Mouse (Mus musculus): ENCODE results near the gene Utp6.
"Not testable (repeated sequence)": the region's sequence is repeated elsewhere in the genome, so short reads cannot be mapped to it uniquely, and the experiment has no call there.

Gene Utp6

DNA sequence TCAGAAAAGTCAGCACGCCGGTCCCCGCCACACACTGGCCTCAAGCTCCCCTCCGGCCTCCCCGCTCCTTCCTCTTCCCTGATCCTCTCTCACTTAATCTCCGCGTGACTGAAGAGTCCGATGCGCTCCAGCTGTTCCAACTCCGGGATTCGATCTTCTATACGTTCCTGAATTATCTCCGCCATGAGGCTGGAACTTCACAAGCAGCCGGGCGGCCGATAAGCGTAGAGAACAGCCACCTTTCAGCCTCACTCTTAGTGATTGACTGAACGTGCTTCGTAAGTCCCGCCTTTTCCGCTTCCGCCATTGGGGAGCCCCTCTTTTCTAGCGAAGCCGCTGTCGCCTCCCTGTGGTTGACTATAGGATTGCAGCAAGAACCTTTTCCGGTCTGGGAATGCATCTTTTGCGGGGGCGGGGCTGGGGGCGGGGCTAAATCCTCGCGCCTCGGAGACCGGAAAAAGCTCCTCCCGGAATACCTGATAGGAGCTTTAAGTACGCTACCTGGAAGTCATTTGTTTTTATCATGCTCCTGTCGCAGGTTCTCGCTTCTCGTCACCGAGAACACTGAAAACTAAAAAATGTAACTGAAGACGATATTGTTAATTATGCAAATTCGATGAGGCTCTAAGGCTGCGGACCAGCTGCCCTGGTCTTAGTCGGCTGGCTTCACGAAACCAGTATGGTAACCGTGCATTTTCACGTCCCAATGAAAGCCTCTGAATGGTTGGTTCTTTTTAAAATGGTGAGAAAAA lies at the start of gene Utp6:
TSS of gene Utp6 (minus strand) at position 266 of the 752 bp plus-strand sequence.
- DNase-seq: peak; percentile 96

DNA sequence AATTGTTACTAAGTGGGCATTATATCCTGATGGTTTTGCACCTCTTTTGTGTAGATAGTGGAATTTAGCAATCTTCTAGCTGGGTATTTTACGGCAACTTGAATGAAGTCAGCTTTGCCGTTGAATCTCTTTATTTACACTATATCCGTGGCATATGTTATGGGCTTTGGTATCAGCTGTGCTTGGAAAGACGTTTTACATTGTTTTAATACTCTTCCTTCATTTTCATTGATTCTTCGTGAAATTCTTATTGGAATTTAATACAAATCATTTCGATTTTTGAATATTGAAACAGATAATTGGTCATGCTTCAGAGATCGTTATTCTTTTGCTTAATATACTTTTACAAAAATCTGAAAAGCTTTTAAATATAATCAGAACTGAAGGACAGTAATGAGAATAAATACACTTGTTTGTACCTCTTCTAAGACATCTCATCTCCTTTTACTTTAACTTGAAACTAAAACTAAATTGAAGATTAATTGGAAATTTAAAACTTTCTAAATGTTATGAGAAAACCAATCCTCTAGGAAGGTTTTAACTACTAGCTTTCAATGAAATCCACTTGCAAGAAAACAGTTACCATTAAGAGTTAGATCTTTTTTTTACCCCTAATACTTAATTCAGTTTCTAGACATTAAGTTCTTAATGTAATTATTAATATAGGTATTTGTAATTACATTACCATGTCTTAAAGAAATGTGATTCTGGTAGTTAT lies 32.2 kb upstream of the Utp6 start:
- no peak for DNase-seq

DNA sequence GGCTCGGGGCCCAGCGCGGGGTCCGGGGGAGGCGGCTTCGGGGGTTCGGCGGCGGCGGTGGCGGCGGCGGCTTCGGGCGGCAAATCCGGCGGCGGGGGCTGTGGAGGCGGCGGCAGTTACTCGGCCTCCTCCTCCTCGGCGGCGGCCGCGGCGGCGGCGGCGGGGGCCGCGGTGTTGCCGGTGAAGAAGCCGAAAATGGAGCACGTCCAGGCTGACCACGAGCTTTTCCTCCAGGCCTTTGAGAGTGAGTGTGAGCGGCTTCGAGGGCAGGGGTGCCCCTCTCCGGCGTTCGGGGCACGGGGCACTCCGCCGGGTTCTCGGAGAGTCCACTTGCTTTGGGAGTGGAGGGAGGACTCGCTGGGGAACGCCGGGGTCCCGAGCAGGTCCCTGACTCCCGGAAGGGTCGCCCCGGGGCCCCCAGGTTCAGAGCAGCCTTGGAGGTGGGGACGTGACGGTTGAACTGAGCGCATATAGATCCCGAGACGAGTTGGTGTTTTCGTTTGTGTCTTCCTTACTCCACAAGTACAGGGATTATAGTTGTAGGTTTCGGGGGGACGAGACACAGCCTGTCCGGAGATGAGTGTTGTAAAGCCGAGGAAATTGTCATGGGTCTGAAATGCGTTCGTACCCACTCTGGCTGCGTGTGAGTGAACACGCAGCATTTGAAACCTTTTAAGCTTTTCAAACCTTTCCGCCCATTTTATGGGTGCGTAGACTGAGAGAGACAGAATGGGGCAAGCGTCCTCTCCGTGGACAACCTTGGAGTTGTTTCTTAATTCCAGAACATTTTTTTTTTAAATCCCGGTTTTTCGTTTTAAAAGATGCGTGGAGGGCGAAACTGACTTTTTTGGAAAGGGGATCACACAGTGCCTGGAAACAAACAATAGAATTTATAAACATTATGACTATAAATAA lies 31.4 kb upstream of the Utp6 start:
- DNase-seq: no peak

DNA sequence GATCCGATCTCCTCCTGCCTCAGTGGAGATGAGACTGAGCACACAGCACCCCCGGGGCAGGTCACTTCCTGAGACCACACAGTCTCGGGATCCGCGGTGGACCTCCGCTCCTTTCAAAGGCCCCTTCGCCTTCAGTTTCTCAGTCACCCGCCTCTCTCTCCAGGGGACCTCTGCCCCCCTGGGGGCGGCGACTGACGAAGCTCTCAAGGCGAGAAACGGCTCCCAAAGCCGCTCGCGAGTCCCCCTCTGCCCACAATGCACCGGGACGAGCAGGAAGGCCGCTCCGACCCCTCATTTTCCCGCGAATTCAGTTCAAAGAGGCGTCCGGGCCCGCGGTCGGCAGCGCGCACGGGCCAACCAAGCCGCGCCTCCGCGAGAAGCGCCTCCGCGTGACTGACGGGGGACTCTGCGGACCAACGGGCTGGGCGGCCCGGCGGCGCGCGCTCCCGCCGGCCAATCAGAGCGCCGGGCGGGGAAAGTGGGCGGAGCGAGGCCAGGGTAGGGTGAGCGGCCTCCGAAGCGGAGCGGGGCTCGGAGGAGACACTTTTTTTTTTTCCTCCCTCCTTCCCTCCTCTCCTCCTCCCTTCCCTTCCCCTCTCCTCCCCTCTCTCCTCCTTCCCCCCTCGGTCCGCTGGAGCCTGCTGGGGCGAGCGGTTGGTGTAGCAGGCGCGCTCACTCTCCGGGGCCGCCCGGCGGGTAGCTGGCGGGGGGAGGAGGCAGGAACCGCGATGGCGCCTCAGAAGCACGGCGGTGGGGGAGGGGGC lies 30.6 kb upstream of the Utp6 start, which contains the start of gene Suz12:
TSS of gene Suz12 (plus strand) at position 515 of the 764 bp plus-strand sequence.
- peak; percentile 94 for DNase-seq

DNA sequence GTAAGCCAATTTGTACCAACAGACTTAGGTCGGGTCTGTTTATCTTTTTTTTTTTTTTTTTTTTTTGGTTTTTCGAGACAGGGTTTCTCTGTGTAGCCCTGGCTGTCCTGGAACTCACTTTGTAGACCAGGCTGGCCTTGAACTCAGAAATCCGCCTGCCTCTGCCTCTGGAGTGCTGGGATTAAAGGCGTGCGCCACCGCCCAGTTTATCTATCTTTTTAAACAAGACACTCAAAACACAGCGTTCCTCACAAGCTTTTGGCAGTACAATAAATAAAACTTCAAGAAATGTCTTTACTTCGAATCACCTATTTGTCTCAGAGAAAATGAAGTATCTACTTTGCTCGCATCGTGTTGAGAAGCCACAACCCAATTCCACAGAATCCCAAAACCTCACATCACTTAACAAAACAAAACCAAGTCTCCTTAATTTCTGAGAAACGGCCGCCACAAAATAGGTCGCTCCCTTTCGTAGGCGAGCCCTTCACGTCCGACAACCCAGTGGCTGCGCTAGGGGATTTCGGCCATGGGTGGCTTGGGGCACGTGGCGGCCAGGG lies 29.9 kb upstream of the Utp6 start:
- DNase-seq: no peak

DNA sequence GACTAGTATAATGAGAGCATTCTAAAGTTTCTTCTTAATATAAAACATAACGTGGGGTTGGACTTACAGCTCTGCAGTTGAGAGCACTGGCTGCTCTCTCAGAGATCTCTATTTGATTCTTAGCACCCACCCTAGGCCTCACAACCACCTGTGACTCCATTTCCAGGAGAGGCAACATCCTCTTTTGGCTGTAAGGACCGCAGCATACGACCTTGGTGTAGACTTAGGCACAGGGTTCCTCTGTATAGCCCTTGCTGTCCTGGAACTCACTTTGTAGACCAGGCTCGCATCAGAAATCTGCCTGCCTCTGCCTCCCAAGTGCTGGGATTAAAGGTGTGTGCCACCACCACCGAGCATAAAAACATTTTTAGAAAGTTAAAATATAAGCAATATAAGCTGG lies 29.4 kb upstream of the Utp6 start:
- no peak for DNase-seq

DNA sequence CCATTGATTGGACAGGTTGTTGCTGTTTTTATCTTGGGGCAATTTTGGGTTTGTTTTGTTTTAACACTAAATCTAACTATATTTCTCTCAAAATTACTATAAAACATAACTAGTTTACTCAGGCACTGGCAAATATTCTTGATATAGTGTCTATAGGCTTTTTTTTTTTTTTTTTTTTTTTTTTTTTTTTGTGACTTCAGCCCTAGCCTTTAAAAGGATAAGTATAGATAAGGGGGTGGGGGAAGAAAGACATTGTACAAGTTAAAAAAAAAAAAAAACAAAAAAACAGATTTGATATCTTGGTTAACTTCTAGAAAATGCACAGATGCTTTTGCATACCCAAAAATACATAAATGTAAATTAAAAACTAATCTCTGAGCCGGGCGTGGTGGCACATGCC lies 27.9 kb upstream of the Utp6 start:
- DNase-seq: no peak

DNA sequence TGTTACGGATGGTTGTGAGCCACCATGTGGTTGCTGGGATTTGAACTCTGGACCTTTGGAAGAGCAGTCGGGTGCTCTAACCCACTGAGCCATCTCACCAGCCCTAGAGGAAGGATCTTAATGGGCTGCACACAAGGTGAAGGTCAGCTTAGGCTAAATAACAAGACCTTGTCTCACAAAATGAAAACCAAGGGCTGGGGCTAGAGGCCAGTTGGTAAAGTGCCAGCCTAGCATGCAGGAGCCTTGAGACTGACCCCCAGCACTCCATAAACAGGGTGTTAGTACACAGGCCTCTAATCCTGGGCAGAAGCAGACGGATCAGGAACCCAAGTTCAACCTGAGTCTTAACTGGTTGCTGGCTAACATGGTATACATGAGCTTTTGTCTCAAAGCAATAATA lies 25.7 kb upstream of the Utp6 start:
- no peak for DNase-seq

DNA sequence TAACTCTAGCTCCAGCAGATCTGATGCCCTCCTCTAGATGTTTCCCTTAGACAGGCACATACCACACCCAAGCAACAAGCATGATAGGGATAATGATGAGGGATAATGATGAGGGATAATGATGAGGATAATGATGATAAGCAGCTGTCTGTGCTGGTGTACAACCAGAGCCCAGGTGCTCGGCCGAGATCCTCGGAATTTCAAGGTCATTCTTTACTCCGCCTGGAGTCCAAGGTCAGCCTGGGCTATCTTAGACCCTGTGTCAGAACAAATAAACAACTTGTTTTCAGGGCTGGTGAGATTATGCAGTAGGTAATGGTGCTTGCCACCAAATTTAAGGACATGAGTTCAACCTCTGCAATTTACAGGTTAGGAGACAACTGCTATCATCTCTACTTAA lies 24.7 kb upstream of the Utp6 start:
- DNase-seq: no peak

DNA sequence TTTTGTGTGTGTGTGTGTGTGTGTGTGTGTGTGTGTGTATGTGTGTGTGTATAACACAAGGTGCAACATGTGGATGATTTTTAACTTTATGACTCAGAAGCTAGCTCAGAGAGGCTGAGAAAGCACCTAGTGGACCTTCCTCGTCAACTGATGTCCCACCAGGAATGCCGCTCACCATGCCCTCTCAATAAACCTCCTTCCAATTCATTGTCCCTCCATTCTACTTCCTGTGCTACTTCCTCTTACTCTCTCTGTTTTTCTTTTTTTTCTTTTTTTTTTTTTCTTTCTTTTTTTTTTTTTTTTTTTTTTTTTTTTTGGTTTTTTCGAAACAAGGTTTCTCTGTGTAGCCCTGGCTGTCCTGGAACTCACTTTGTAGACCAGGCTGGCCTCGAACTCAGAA lies 15.6 kb upstream of the Utp6 start:
- DNase-seq: not testable (repeated sequence)

DNA sequence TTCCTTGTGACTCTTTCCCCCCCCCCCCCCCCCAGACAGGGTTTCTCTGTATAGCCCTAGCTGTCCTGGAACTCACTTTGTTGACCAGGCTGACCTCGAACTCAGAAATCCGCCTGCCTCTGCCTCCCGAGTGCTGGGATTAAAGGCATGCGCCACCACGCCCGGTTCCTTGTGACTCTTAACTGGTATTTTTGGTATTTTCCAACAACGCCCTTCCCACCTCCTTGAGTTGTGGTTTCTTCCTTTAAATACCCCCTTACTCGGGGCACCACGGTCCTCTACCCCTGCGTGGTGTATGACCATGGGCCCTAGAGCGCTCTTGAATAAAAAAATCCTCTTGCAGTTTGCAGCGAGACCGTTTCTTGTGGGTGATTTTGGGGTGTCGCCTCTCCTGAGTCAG lies 14.9 kb upstream of the Utp6 start:
- not testable (repeated sequence) for DNase-seq

DNA sequence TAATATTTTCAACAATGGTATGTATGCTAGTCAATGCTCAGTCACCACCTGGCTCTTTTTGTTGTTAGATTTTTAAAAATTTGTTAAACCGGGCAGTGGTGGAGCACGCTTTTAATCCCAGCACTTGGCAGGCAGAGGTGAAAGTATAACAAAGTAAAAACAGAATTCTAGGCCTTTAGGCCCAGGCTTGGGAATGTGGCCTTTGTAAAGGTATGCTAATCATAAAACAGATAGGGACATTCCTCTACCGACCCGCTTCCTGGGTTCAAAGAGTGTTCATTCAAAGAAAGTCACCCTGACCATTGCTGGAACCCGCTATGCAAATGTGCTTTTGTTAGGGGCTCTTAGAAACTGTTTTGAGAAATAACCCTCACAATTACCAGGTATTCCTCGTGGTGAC lies 14.5 kb upstream of the Utp6 start:
- not testable (repeated sequence) for DNase-seq

DNA sequence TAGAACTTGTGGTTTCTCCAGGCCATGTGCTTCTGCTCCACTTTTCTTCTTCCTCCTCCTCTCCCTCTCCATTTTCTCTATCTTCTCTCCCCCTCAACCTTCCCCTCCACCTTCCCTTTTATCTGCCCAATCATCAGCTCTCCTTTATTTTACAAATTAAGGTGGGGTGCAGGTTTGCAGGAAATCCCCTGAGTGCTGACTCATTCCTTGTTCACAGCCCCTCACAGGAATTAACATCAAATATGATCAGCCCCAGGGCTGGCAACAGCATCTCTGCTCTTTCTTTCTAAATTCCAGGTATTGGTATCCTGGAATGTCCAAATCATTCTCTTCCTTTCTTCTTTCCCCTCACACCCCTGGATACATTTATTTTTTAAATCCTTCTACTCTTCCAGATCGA lies 14.0 kb upstream of the Utp6 start:
- no peak for DNase-seq

DNA sequence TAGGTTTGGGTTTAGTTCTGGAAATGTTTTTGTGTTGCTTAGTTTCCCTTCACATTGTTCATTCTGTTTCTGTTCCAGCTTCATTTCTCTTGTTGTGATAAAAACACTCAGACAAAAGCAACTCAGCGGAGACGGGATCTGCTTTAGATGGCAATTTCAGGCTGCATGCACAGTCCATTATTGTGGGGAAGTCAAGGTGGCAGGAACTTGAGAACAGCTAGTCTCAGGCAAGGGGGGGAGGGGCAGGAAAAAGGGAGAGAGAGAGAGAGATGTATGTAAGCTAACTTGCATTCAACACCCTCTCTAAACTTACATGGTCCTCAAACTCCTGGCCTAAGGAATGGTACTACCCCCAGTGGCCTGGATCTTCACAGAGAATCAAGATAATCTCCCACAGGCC lies 13.2 kb upstream of the Utp6 start:
- no peak for DNase-seq

DNA sequence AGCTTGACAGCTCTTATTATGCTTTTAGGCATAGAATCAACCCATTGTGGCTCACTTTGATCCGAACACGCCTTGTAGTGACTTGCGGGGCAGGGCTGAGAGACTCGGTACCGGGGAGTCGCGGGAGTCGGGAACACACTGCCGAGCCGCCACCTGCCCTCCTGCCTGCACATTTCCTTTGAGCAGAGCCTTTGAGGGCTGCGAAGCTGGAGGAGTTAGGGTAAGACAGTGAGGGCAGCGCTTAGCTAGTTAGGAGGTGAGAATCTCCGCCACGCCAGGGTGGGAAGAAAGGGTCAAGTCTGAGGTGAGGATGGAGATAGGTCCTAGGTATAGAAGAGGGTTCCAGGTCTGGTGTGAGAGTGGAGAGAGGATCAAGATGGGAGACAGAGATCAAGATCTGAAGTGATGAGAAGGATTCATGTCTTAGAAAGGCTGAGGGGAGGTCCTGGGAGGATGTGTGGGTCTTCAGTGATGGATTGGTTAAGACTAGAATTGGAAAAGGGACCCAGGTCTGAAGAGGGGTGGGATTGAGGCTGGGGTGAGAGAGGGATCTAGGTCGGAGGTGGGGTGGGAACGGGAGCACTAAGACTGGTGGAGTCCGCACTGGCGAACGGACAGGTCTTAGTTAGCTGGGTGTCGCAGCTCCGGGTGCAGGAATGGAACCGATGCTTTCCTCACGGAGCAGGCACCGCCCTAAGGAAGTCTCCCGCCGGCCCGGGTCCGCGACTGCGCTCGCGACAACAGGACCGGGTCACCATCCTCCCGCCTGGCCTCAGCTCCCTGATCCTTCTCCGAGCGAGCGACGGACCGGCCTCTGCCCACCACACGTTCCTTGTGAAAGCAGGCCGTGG lies 11.7 kb upstream of the Utp6 start:
- no peak for DNase-seq

DNA sequence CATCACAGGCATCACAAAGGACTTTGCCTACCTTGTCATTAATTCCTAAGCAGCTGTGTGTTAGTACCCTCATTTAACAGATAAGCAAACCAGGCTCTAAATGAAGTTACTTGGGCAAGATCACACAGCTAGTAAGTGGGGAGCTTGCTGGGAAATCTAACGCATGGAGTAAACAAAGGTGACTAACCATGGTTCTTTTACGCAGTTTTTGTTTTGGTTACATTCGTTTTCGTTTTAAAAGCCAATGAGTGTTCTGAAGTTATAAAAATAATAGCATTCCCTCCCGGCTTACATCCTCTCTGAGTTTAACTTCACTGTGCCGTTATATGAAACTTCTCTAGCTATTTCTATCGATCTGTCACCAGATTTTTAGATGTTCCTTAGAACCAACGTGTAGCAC lies 10.9 kb upstream of the Utp6 start:
- DNase-seq: no peak

DNA sequence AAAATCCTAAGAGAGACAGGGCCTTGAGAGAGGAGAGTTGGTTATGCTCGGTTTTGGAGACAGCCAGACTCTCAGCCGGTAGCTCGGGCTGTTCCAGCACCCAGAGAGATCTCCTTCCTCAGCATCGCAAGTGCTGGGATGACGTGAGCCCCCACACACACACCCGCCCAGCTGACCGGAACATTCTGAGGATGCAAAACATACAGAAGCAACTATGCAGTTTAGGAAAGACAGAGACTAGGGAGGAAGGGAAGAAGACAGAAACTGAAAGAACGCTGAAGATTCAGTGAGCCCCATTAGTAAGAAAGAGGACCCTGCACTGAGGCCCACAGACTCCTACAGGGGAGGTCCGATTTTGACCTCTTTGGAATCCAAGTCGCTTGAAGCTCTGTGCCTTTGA lies 5.6 kb upstream of the Utp6 start:
- DNase-seq: no peak

DNA sequence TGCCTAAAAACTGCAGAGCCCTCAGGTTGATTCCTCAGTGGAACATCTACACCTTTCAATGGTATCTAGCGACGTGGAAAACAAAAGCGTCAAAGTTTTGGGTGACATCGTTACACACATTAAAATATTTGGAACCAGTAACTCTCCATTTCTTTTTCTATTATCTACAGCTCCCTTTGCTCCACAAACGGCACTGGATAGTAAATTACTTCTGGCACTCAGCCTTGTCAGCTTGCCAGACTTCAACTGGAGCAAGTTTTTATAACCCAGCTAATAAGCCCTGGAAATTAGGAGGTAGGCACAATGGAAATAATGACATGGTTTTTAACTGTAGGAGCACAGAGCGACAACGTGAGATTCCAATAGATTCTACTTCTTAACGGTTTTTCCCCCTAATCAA lies 3.7 kb upstream of the Utp6 start:
- peak; percentile 20 for DNase-seq

DNA sequence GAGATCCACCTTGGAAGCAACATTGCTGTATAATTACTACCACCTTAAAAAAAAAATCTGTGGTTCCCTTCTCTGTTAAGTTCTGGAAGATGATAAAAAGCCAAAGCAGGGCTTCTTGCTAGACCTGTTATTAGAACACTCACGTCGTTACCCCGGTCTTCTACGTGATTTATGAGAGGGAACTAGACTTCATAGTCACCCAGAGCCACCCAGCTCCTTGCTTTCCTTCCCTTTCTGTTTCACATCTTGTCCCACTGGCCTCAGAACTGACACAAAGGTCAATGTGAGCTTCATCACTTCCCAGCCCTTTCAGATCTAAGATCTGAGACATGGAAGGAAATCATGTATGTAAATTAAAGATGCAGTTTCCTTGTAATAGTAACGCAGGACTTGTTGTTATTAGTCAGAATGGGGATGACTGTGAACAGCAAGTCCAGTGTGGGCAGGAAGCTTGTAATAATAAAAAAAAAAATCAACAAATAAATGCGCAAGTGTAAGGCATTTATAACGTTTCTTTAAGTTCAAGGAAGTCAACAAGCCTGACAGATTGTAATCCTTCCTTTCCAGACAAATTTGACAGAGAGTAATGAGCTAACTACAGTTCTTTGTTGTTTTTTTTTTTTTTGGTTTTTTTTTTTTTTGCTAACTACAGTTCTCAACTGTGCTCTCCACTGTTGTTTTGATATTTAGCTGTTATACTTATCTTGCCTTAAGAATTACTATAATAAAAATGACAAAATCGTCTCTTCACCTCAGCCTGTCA lies 1.2 kb upstream of the Utp6 start:
- DNase-seq: no peak

DNA sequence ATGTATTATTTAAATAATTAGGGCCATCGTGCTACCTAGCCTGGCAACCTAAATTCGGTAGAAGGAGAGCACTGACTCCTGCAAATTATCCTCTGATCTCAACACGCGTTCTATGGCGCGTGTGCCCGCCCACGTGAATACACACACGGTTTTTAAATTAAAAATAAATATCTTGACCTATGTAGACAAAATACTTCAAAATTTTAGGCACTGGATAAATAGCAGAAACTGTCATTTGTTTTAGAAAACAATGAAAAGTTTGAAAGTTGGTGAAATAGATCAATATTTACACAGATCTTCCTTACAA lies 640 bp upstream of the Utp6 start:
- no peak for DNase-seq
